Mouse (Mus musculus): ENCODE measurements at regions not wholly inside any gene's neighbourhood (a gene's known extent, or its start where the extent isn't known, plus 50 kb on each side); places are given as distances from the start of the nearest gene placed in this dataset.

- TF ChIP-seq EP300 (IDR thresholded peaks at IDR 0.05; ENCODE audit: low read depth): no peak
- no peak for TF ChIP-seq CTCF (IDR thresholded peaks at IDR 0.05; ENCODE audit: low read depth)
Measured at GRCm38 (mm10) chr17:84104242-84104641, 83.5 kb downstream of the Zfp36l2 start.
